Mouse (Mus musculus): ENCODE measurements around the gene Immt.

GRCm38 (mm10) chr6:71920752-71921151 is 89.6 kb downstream of the Immt start:
- TF ChIP-seq POLR2A (IDR thresholded peaks at IDR 0.05; ENCODE audit: low read depth, low read length) (no peak), CTCF (IDR thresholded peaks at IDR 0.05; ENCODE audit: borderline replicate concordance, insufficient read depth, low read length) (no peak)
